Mouse (Mus musculus): ENCODE measurements around the gene Grb10.

Gene Grb10

GRCm38 (mm10) chr11:11948988-11949365 lies 89.5 kb downstream of the Grb10 start:
- in situ Hi-C loops (cut with MboI, MseI), result no loop called here

- in situ Hi-C loops (cut with MboI, MseI), result no loop called here
Observed at GRCm38 (mm10) chr11:11948321-11948987, 90.0 kb downstream of the Grb10 start.

GRCm38 (mm10) chr11:11947857-11948256 lies 90.6 kb downstream of the Grb10 start:
- in situ Hi-C loops (cut with MboI, MseI), result no loop called here

- in situ Hi-C loops (cut with MboI, MseI), result no loop called here
Observed at GRCm38 (mm10) chr11:11945766-11946165, 92.7 kb downstream of the Grb10 start.

- in situ Hi-C loops (cut with MboI, MseI), result no loop called here
Observed at GRCm38 (mm10) chr11:11944814-11945213, 93.7 kb downstream of the Grb10 start.

GRCm38 (mm10) chr11:11944082-11944349 lies 94.5 kb downstream of the Grb10 start:
- in situ Hi-C loops (cut with MboI, MseI), result no loop called here

GRCm38 (mm10) chr11:11943240-11944081 lies 95.0 kb downstream of the Grb10 start:
- in situ Hi-C loops (cut with MboI, MseI), result no loop called here

- in situ Hi-C loops (cut with MboI, MseI), result no loop called here
Observed at GRCm38 (mm10) chr11:11942320-11943217, 95.9 kb downstream of the Grb10 start.

GRCm38 (mm10) chr11:11940833-11941681 lies 97.4 kb downstream of the Grb10 start:
- in situ Hi-C loops (cut with MboI, MseI), result no loop called here

GRCm38 (mm10) chr11:11939611-11940010 lies 98.9 kb downstream of the Grb10 start:
- in situ Hi-C loops (cut with MboI, MseI), result loop anchor here (10.0 kb wide), 1 partner anchor 1215 kb away; no protein-coding TSS in a partner anchor

- in situ Hi-C loops (cut with MboI, MseI), result loop anchor here (10.0 kb wide), 1 partner anchor 1214 kb away; no protein-coding TSS in a partner anchor
Observed at GRCm38 (mm10) chr11:11938591-11938990, 99.9 kb downstream of the Grb10 start.

- in situ Hi-C loops (cut with MboI, MseI), result loop anchor here (10.0 kb wide), 1 partner anchor 1213 kb away; no protein-coding TSS in a partner anchor
Observed at GRCm38 (mm10) chr11:11937340-11938030, 101.0 kb downstream of the Grb10 start.

- in situ Hi-C loops (cut with MboI, MseI), result loop anchor here (10.0 kb wide), 1 partner anchor 1210 kb away; no protein-coding TSS in a partner anchor
Observed at GRCm38 (mm10) chr11:11934808-11935207, 103.7 kb downstream of the Grb10 start.

- in situ Hi-C loops (cut with MboI, MseI), result loop anchor here (10.0 kb wide), 1 partner anchor 1207 kb away; no protein-coding TSS in a partner anchor
Observed at GRCm38 (mm10) chr11:11932102-11932789, 106.2 kb downstream of the Grb10 start.

GRCm38 (mm10) chr11:11931688-11932087 lies 106.8 kb downstream of the Grb10 start:
- in situ Hi-C loops (cut with MboI, MseI), result loop anchor here (10.0 kb wide), 1 partner anchor 1207 kb away; no protein-coding TSS in a partner anchor

- in situ Hi-C loops (cut with MboI, MseI), result loop anchor here (10.0 kb wide), 1 partner anchor 1206 kb away; no protein-coding TSS in a partner anchor
Observed at GRCm38 (mm10) chr11:11930527-11930926, 108.0 kb downstream of the Grb10 start.

GRCm38 (mm10) chr11:11929059-11929458 lies 109.4 kb downstream of the Grb10 start:
- in situ Hi-C loops (cut with MboI, MseI), result no loop called here

- in situ Hi-C loops (cut with MboI, MseI), result no loop called here
Observed at GRCm38 (mm10) chr11:11928586-11928985, 109.9 kb downstream of the Grb10 start.

- in situ Hi-C loops (cut with MboI, MseI), result no loop called here
Observed at GRCm38 (mm10) chr11:11923900-11924299, 114.6 kb downstream of the Grb10 start.

Measured in T-helper 2 cell (primary cell).